Mouse (Mus musculus) frontal cortex, postnatal 10 days (tissue): ENCODE measurements at regions not wholly inside any gene's neighbourhood (a gene's known extent, or its start where the extent isn't known, plus 50 kb on each side); places are given as distances from the start of the nearest gene placed in this dataset.
"Not testable (repeated sequence)": the region's sequence is repeated elsewhere in the genome, so short reads cannot be mapped to it uniquely, and the experiment has no call there.

Experiments
- DNase-seq, 2 experiments: peaks; one replicate each; pipeline ENCODE4 v3.0.0; 2022; ENCODE audit warnings: low spot score in 2 of 2, mixed read lengths in 1 of 2

- DNase-seq = peak; percentile 100
These were observed 219.1 kb downstream of the Gm31371 start for GRCm38 (mm10) chr8:20122067-20122925.

- DNase-seq = peak in 1 of 2 experiments; percentile 17
These were observed 220.4 kb downstream of the Gm31371 start for GRCm38 (mm10) chr8:20123545-20123944.

GRCm38 (mm10) chr8:20135626-20136025 lies 227.4 kb downstream of the Gm15319 start:
- not testable (repeated sequence) for DNase-seq

GRCm38 (mm10) chr8:20145436-20145835 lies 217.6 kb downstream of the Gm15319 start:
- not testable (repeated sequence) for DNase-seq

GRCm38 (mm10) chr8:20151317-20152047 lies 211.5 kb downstream of the Gm15319 start:
- not testable (repeated sequence) for DNase-seq

GRCm38 (mm10) chr8:20154091-20154490 lies 208.9 kb downstream of the Gm15319 start:
- peak in 1 of 2 experiments; percentile 5 for DNase-seq
